Mouse (Mus musculus) liver, embryonic 12.5 days (tissue): ENCODE measurements around the gene Trpc7. TPM values are rescaled to one million over a fixed set of nuclear protein-coding genes. Genes with fewer than 3 reads are reported as not detected.

Experiments
- ATAC-seq: fragments of 200-750 bp; cut with Nextera tagmentation; 2 replicates; pipeline ENCODE4 v1.8.0; 2017; ENCODE audit warnings: moderate number of reproducible peaks, mild to moderate bottlenecking, moderate library complexity
- H3K27ac ChIP-seq: fragments of 300-500 bp; sonication (generic); 2 replicates; pipeline ENCODE4 v1.5.1; 2016; ENCODE audit warnings: mild to moderate bottlenecking
- H3K27me3 ChIP-seq: fragments of 300-500 bp; sonication (generic); replicated peaks from 2 replicates; pipeline ENCODE4 v1.6.1; 2016; ENCODE audit warnings: mild to moderate bottlenecking, moderate library complexity
- H3K36me3 ChIP-seq: fragments of 300-500 bp; sonication (generic); 2 replicates; pipeline ENCODE4 v1.6.1; 2016; ENCODE audit warnings: mild to moderate bottlenecking, moderate library complexity
- H3K4me1 ChIP-seq: fragments of 300-500 bp; sonication (generic); 2 replicates; pipeline ENCODE4 v1.6.1; 2016
- H3K4me2 ChIP-seq: fragments of 300-500 bp; sonication (generic); 2 replicates; pipeline ENCODE4 v1.6.1; 2016; ENCODE audit warnings: mild to moderate bottlenecking, moderate library complexity
- H3K4me3 ChIP-seq: fragments of 300-500 bp; sonication (generic); 2 replicates; pipeline ENCODE4 v1.5.1; 2016; ENCODE audit warnings: mild to moderate bottlenecking, moderate library complexity
- H3K9ac ChIP-seq: fragments of 300-500 bp; sonication (generic); 2 replicates; pipeline ENCODE4 v1.6.1; 2016; ENCODE audit warnings: mild to moderate bottlenecking, moderate library complexity
- H3K9me3 ChIP-seq: fragments of 300-500 bp; sonication (generic); replicated peaks from 2 replicates; pipeline ENCODE4 v1.6.1; 2016; ENCODE audit warnings: mild to moderate bottlenecking, moderate library complexity
- WGBS: fragments of 180-500 bp; shearing (Covaris S2); methylation state at CpG from one replicate; pipeline ENCODE4 v1.1.7; 2016; ENCODE audit not compliant: insufficient replicate concordance; 5-methylcytosine and 5-hydroxymethylcytosine counted together
- polyA plus RNA-seq: library from polyadenylated mRNA; unstranded; fragments of >200 nt; fragmentation: Nextera tagmentation; extraction: Ambion mirVana; gene quantifications from 2 replicates; pipeline ENCODE4 v1.2.1, GENCODE M21; 2016

The Trpc7 gene
- polyA plus RNA-seq, 1 experiment from 2014 or later = not detected

DNA sequence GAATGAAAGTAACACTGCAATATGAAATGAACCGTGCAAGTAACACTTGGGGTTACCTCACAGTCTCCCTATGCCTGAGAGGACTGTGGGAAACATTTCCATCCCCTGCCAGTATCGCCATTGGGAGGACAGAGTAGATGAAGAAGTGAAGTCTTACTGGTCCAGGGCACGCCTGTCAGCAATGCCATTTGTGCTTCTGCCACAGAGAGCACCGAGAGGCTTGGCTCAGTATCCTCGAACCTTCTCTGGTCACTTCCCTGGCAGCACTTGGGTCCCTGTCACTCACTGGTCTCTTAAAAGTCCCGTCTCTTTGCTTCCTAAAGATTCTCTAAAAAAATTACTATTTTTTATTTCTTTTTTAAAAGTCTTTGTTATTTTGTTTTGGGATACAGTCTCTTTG lies 155.3 kb downstream of the Trpc7 start:
- Histone ChIP-seq H3K9me3 (no peaks in the 10 kb centered on the region), H3K36me3 (peaks cover 45% of the 10 kb centered on the region), H3K27ac (no peak overlapping the region), H3K27me3 (no peaks in the 10 kb centered on the region), H3K4me1 (peaks cover 1% of the 10 kb centered on the region; the same call in 1 of the 2 replicates), H3K9ac (no peak overlapping the region), H3K4me2 (no peak overlapping the region), H3K4me3 (no peak overlapping the region)
- 74% methylated on average over 6 of the region's 6 CpGs for WGBS
- no peak for ATAC-seq

DNA sequence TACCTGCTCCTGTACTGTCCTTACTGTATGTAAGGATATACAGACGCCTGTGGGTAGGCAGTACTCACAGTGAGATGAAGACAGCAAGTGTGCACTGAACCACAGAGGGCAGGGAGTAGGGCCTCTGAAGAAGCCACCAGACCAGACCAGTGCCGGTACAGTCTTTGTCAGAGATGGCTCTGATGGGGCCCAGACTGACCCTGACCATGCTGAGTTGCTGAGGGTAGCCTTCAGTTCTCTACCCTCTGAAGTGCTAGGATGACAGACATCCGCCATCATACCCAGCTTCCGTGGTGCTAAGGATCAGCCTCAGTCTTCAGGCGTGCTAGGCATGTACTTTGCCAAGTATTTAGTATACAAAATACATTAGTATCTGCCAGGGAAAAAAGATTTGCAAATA lies 156.2 kb downstream of the Trpc7 start:
- Histone ChIP-seq H3K4me2 (no peak overlapping the region), H3K36me3 (peaks cover 47% of the 10 kb centered on the region), H3K9ac (no peak overlapping the region), H3K4me1 (peaks cover 10% of the 10 kb centered on the region), H3K27me3 (no peaks in the 10 kb centered on the region), H3K4me3 (no peak overlapping the region), H3K27ac (no peak overlapping the region), H3K9me3 (no peaks in the 10 kb centered on the region)
- 88% methylated on average over 5 of the region's 5 CpGs for WGBS
- no peak for ATAC-seq

DNA sequence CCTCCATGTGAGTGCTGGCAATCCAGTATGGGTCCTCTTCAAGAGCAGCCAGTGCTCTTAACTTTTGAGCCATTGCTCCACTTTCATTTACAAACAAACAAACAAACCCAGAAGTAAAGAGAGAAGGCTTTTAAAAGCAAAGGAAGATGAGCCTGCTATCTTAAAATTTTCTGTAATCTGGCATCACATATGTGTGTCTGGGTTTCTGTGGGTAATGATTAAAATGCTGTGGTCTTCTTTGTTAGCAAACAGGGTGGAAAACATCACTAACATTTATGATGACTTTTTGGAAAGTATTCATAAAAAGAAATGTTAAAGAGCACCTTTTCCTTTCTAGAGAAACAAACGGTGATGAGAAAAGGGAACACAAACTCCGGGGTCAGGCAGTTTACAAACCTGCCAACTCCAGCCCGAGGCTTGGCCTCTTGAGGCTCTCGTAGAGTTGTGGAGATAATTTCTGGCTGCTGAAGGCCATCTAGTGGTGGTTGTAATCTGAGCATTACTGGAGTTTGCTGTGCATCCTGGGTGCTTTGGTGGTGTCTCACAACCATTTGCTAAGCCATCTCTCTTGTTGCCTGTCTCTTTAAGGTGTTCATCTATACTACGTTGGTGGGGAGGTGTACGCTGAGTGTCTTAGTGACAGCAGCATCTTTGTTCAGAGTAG lies 160.4 kb downstream of the Trpc7 start:
- peaks cover 13% of the 10 kb centered on the region for H3K4me1 ChIP-seq
- no peak for ATAC-seq
- WGBS = 53% methylated on average over 6 of the region's 6 CpGs

DNA sequence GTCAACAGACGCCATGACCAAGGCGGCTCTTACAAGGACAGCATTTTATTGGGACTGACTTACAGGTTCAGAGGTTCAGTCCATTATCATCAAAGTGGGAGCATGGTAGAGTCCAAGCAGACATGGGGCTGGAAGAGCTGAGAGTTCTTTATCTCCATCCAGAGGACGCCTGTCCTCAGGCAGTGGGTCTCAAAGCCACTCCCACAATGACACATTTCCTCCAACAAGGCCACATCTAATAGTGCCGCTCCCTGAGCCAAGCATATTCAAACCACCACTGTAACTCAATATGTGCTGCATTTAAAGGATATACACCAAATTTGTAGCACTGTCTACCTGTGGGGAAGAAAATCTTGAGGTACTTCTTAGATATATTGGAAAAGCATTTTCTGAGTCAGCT lies 161.2 kb downstream of the Trpc7 start:
- Histone ChIP-seq H3K4me1 (peaks cover 13% of the 10 kb centered on the region), H3K9me3 (no peaks in the 10 kb centered on the region), H3K9ac (no peak overlapping the region), H3K27me3 (no peaks in the 10 kb centered on the region), H3K36me3 (peaks cover 79% of the 10 kb centered on the region), H3K27ac (no peak overlapping the region), H3K4me3 (no peak overlapping the region), H3K4me2 (no peak overlapping the region)
- 55% methylated on average over 4 of the region's 4 CpGs for WGBS
- no peak for ATAC-seq

More for the DNA sequence above, 160.4 kb downstream of the Trpc7 start:
- Histone ChIP-seq H3K4me3 (no peak overlapping the region), H3K9me3 (no peaks in the 10 kb centered on the region), H3K9ac (no peak overlapping the region), H3K36me3 (peaks cover 79% of the 10 kb centered on the region), H3K4me2 (no peak overlapping the region), H3K27ac (no peak overlapping the region), H3K27me3 (no peaks in the 10 kb centered on the region)

DNA sequence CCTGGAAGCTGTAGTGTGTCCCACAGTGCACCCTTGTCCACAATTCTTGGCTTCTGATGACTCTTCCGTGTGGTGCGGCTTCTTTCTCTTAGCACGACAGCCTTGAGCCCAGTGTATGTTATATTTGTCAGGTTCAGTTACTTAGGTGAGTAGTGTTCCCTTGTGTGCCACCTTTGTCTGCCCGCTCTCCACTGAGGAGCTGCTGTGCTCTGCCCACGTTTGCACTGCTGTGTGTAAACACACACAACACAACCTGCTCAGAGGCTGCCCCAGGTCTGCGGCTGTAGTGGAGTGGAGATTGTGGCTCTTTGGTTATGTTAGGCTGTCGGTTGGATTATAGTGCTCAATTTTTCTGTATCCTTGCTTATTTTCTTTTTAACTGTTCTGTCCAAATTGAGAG lies 166.7 kb downstream of the Trpc7 start:
- 78% methylated on average over 7 of the region's 7 CpGs for WGBS
- H3K4me3 ChIP-seq = no peak overlapping the region
- no peaks in the 10 kb centered on the region for H3K27me3 ChIP-seq
- peaks cover 91% of the 10 kb centered on the region for H3K36me3 ChIP-seq
- H3K9ac ChIP-seq = no peak overlapping the region
- H3K9me3 ChIP-seq = no peaks in the 10 kb centered on the region
- no peak overlapping the region for H3K27ac ChIP-seq
- H3K4me2 ChIP-seq = no peak overlapping the region
- ATAC-seq = no peak
- H3K4me1 ChIP-seq = no peaks in the 10 kb centered on the region

DNA sequence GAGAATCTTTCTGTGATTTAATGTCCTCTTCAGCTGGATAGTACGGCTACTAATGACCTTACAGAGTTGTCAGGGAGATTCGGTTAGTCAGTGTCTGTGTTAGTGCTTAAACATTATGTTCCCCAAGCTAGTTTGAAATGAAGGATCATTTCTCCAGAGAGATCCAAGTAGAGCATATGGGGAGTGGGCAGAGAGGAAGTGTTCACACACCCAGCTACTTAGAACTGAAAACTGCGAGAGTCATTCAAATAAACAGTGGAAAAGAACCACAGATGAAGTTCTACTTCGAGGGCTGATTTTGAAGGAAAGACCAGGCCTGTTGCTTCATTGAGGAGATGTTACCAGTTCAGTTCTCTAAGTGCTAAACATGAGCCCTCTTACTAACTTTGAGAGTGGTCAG lies 169.2 kb downstream of the Trpc7 start:
- Histone ChIP-seq H3K36me3 (peaks cover 78% of the 10 kb centered on the region), H3K4me2 (no peak overlapping the region), H3K9ac (no peak overlapping the region), H3K9me3 (no peaks in the 10 kb centered on the region), H3K4me1 (no peaks in the 10 kb centered on the region), H3K27ac (no peak overlapping the region), H3K27me3 (no peaks in the 10 kb centered on the region), H3K4me3 (no peak overlapping the region)
- 84% methylated on average over 4 of the region's 4 CpGs for WGBS
- ATAC-seq = no peak

Other genes with a start within 250 kb of the Trpc7 start
- 7.3 TPM in 2 replicates for gene Smad5, start 193.0 kb downstream of the Trpc7 start, polyA plus RNA-seq
- gene Gm45623, start 142.2 kb downstream of the Trpc7 start, polyA plus RNA-seq = not detected in 2 replicates